Mouse (Mus musculus) limb, embryonic 10.5 days (tissue): ENCODE results near the gene Sptb. TPM values are rescaled to one million over a fixed set of nuclear protein-coding genes. Genes with fewer than 3 reads are reported as not detected.
A peak's percentile ranks its signal among the peaks of the same experiment; 100 is the strongest.

ENCODE experiments used
- DNase-seq: peaks from one replicate; pipeline ENCODE4 v3.0.0-alpha.2; 2017; ENCODE audit warnings: low spot score
- H3K27ac ChIP-seq: fragments of 300-500 bp; sonication (generic); 2 replicates; pipeline ENCODE4 v1.5.1; 2016; ENCODE audit warnings: mild to moderate bottlenecking
- H3K27me3 ChIP-seq: fragments of 300-500 bp; sonication (generic); 2 replicates; pipeline ENCODE4 v1.6.1; 2016; ENCODE audit warnings: low read depth, mild to moderate bottlenecking; ENCODE audit not compliant: poor library complexity, severe bottlenecking
- H3K36me3 ChIP-seq: fragments of 300-500 bp; sonication (generic); 2 replicates; pipeline ENCODE4 v1.6.1; 2016; ENCODE audit warnings: mild to moderate bottlenecking, moderate library complexity
- H3K4me1 ChIP-seq: fragments of 300-500 bp; sonication (generic); 2 replicates; pipeline ENCODE4 v1.6.1; 2016
- H3K4me3 ChIP-seq: fragments of 300-500 bp; sonication (generic); 2 replicates; pipeline ENCODE4 v1.5.1; 2016; ENCODE audit warnings: mild to moderate bottlenecking, moderate library complexity
- H3K9me3 ChIP-seq: fragments of 300-500 bp; sonication (generic); replicated peaks from 2 replicates; pipeline ENCODE4 v1.6.1; 2016; ENCODE audit warnings: mild to moderate bottlenecking
- WGBS: fragments of 180-500 bp; shearing (Covaris S2); methylation state at CpG from one replicate; pipeline ENCODE4 v1.1.7; 2016; 5-methylcytosine and 5-hydroxymethylcytosine counted together
- polyA plus RNA-seq: library from polyadenylated mRNA; unstranded; fragments of >200 nt; fragmentation: Nextera tagmentation; extraction: Ambion mirVana; gene quantifications from 2 replicates; pipeline ENCODE4 v1.2.1, GENCODE M21; 2016

Sptb gene
- polyA plus RNA-seq, 1 experiment from 2014 or later: 3.7 TPM

GRCm38 (mm10) chr12:76554871-76555386 is 155.4 kb downstream of the Sptb start:
- Histone ChIP-seq H3K4me1 (peaks cover 28% of the 10 kb centered on the region), H3K27me3 (no peaks in the 10 kb centered on the region), H3K4me3 (no peak overlapping the region), H3K36me3 (peaks cover 2% of the 10 kb centered on the region), H3K27ac (no peak overlapping the region), H3K9me3 (no peaks in the 10 kb centered on the region)
- DNase-seq: no peak
- 89% methylated on average over 3 of the region's 3 CpGs for WGBS

- 85% methylated on average over 3 of the region's 3 CpGs for WGBS
- Histone ChIP-seq H3K36me3 (no peaks in the 10 kb centered on the region), H3K9me3 (no peaks in the 10 kb centered on the region), H3K27ac (no peak overlapping the region), H3K27me3 (no peaks in the 10 kb centered on the region), H3K4me3 (no peak overlapping the region), H3K4me1 (peaks cover 30% of the 10 kb centered on the region)
- DNase-seq: no peak
Measured at GRCm38 (mm10) chr12:76554392-76554791, 156.0 kb downstream of the Sptb start.

- no peak overlapping the region for H3K27ac ChIP-seq
- H3K4me1 ChIP-seq: peaks cover 33% of the 10 kb centered on the region
- H3K9me3 ChIP-seq: no peaks in the 10 kb centered on the region
- H3K36me3 ChIP-seq: no peaks in the 10 kb centered on the region
- WGBS: 78% methylated on average over 7 of the region's 7 CpGs
- no peaks in the 10 kb centered on the region for H3K27me3 ChIP-seq
- DNase-seq: no peak
- no peak overlapping the region for H3K4me3 ChIP-seq
Measured at GRCm38 (mm10) chr12:76553917-76554316, 156.4 kb downstream of the Sptb start.

GRCm38 (mm10) chr12:76552958-76553357 is 157.4 kb downstream of the Sptb start:
- H3K27ac ChIP-seq: no peak overlapping the region
- H3K4me1 ChIP-seq: peaks cover 39% of the 10 kb centered on the region
- no peak for DNase-seq
- no peaks in the 10 kb centered on the region for H3K36me3 ChIP-seq
- H3K4me3 ChIP-seq: no peak overlapping the region
- no peaks in the 10 kb centered on the region for H3K9me3 ChIP-seq
- peaks cover 6% of the 10 kb centered on the region; the same call in 1 of the 2 replicates for H3K27me3 ChIP-seq
- WGBS: 85% methylated on average over 4 of the region's 4 CpGs

- H3K9me3 ChIP-seq: no peaks in the 10 kb centered on the region
- H3K27ac ChIP-seq: no peak overlapping the region
- no peak overlapping the region for H3K4me3 ChIP-seq
- H3K4me1 ChIP-seq: peaks cover 43% of the 10 kb centered on the region
- H3K36me3 ChIP-seq: no peaks in the 10 kb centered on the region
- peaks cover 10% of the 10 kb centered on the region for H3K27me3 ChIP-seq
- 84% methylated on average over 8 of the region's 8 CpGs for WGBS
- no peak for DNase-seq
Measured at GRCm38 (mm10) chr12:76552321-76552720, 158.0 kb downstream of the Sptb start.

GRCm38 (mm10) chr12:76549203-76549602 is 161.1 kb downstream of the Sptb start:
- WGBS: 80% methylated on average over 3 of the region's 3 CpGs
- H3K9me3 ChIP-seq: no peaks in the 10 kb centered on the region
- no peak overlapping the region for H3K4me3 ChIP-seq
- peaks cover 17% of the 10 kb centered on the region for H3K27me3 ChIP-seq
- peaks cover 48% of the 10 kb centered on the region for H3K4me1 ChIP-seq
- peak overlapping the region; percentile 23; the same call in 1 of the 2 replicates for H3K27ac ChIP-seq
- no peak for DNase-seq
- no peaks in the 10 kb centered on the region for H3K36me3 ChIP-seq

- no peak for DNase-seq
- Histone ChIP-seq H3K36me3 (no peaks in the 10 kb centered on the region), H3K27ac (peak overlapping the region; percentile 78; the same call in 1 of the 2 replicates), H3K9me3 (no peaks in the 10 kb centered on the region), H3K27me3 (peaks cover 17% of the 10 kb centered on the region), H3K4me1 (peaks cover 41% of the 10 kb centered on the region), H3K4me3 (no peak overlapping the region)
- 15% methylated on average over 7 of the region's 7 CpGs for WGBS
Measured at GRCm38 (mm10) chr12:76548082-76548423, 162.3 kb downstream of the Sptb start.

GRCm38 (mm10) chr12:76547409-76548081 is 162.8 kb downstream of the Sptb start:
- H3K4me1 ChIP-seq: peaks cover 41% of the 10 kb centered on the region
- H3K27me3 ChIP-seq: peaks cover 17% of the 10 kb centered on the region
- 17% methylated on average over 13 of the region's 13 CpGs for WGBS
- no peaks in the 10 kb centered on the region for H3K36me3 ChIP-seq
- H3K27ac ChIP-seq: peak overlapping the region; percentile 78; the same call in 1 of the 2 replicates
- DNase-seq: peak; percentile 49
- H3K9me3 ChIP-seq: no peaks in the 10 kb centered on the region
- peak overlapping the region; percentile 40; the same call in 1 of the 2 replicates for H3K4me3 ChIP-seq

- H3K9me3 ChIP-seq: no peaks in the 10 kb centered on the region
- peak; percentile 61 for DNase-seq
- 7% methylated on average over 28 of the region's 28 CpGs for WGBS
- H3K27me3 ChIP-seq: peaks cover 17% of the 10 kb centered on the region
- H3K4me3 ChIP-seq: peak overlapping the region; percentile 40
- H3K27ac ChIP-seq: peak overlapping the region; percentile 78
- no peaks in the 10 kb centered on the region for H3K36me3 ChIP-seq
- peaks cover 41% of the 10 kb centered on the region for H3K4me1 ChIP-seq
Measured at GRCm38 (mm10) chr12:76546383-76547276, 163.7 kb downstream of the Sptb start.

GRCm38 (mm10) chr12:76545786-76546370 is 164.5 kb downstream of the Sptb start:
- H3K4me3 ChIP-seq: peak overlapping the region; percentile 40
- H3K36me3 ChIP-seq: no peaks in the 10 kb centered on the region
- H3K27me3 ChIP-seq: peaks cover 17% of the 10 kb centered on the region
- 50% methylated on average over 15 of the region's 15 CpGs for WGBS
- DNase-seq: no peak
- H3K27ac ChIP-seq: peak overlapping the region; percentile 78; the same call in 1 of the 2 replicates
- peaks cover 41% of the 10 kb centered on the region for H3K4me1 ChIP-seq
- no peaks in the 10 kb centered on the region for H3K9me3 ChIP-seq

- Histone ChIP-seq H3K4me1 (peaks cover 22% of the 10 kb centered on the region), H3K27me3 (0 out of 2 replicates have a peak, but pooled peaks cover 3% of the 10 kb centered on the region), H3K27ac (no peak overlapping the region), H3K4me3 (no peak overlapping the region), H3K9me3 (no peaks in the 10 kb centered on the region), H3K36me3 (peaks cover 6% of the 10 kb centered on the region; the same call in 1 of the 2 replicates)
- DNase-seq: no peak
- 88% methylated on average over 6 of the region's 6 CpGs for WGBS
Measured at GRCm38 (mm10) chr12:76541879-76542278, 168.5 kb downstream of the Sptb start.

GRCm38 (mm10) chr12:76541475-76541874 is 168.9 kb downstream of the Sptb start:
- Histone ChIP-seq H3K4me3 (no peak overlapping the region), H3K27me3 (no peaks in the 10 kb centered on the region), H3K27ac (no peak overlapping the region), H3K9me3 (no peaks in the 10 kb centered on the region), H3K4me1 (peaks cover 22% of the 10 kb centered on the region), H3K36me3 (peaks cover 6% of the 10 kb centered on the region; the same call in 1 of the 2 replicates)
- WGBS: 53% methylated on average over 8 of the region's 8 CpGs
- no peak for DNase-seq
